Mouse (Mus musculus) erythroid progenitor cell, adult 5-6 weeks (primary cell): ENCODE results near the gene Chst3. TPM values are rescaled to one million over a fixed set of nuclear protein-coding genes. Genes with fewer than 3 reads are reported as not detected.
"Not testable (repeated sequence)": the region's sequence is repeated elsewhere in the genome, so short reads cannot be mapped to it uniquely, and the experiment has no call there.

ENCODE experiments used
- ATAC-seq: replicated peaks from 2 replicates; pipeline ENCODE4 v1.8.0; 2016; ENCODE audit warnings: moderate number of reproducible peaks, mild to moderate bottlenecking, moderate TSS enrichment, inconsistent platforms; ENCODE audit not compliant: poor library complexity, low FRiP score, severe bottlenecking
- total RNA-seq, 2 experiments: library from RNA; stranded (forward) in 1 of 2; stranded (reverse) in 1 of 2; fragments of 150-400 nt in 1 of 2; fragments of 186-747, 209-891 nt in 1 of 2; gene quantifications; 2 replicates each; pipeline versions ENCODE4 v1.2.3 to v1.2.4; 2015 to 2017; ENCODE audit warnings: low replicate concordance in 2 of 2

Gene Chst3
- total RNA-seq (2015; ENCODE audit: low replicate concordance) = 6.7 and 8.6 TPM in 2 replicates
- total RNA-seq (2017; ENCODE audit: low replicate concordance) = 2.6 and 3.9 TPM in 2 replicates

DNA sequence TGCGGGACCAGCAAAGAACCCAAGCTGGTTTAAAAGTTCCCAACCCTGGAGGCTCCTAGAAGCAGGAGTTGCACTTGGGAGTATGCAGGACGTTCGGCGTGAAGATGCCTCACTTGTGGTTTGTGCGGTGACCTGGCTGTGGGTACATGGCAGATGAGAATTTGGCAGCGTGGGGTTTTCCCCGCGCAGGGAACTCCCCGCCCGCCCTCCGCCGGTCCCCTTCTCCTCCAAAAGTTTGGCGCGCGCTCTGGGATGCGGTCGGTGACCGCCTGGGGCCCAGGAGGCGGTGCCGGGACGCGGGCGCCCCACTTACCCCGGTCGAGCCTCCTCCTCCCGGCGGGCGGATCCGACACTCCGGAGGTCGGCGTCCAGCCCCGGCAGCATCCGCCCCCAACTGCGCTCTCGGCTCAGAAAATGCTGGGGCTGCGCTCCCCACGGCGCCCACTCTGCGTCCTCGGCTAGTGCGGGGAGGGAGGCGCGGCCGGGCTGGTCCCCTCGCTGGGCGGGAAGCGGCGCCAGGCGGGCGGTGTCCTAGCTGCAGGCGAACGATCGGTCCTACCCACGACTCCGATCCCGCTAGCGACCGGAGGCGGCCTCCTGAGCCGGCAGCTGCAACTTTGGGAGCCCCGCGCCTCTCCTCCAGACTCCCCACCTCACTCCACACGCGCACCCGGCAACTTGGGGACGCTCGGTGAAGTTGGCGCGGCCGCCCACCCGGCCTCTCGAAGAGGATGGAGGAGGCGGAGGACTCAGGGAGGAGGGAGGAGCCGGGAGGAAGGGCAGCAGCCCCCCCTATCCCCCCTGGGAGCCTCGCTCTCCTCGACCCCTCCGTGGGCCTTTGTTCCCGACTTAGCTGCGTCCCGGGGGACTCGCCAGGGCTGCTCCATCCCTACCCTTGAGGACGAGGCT, at the start of gene Chst3:
TSS of gene Chst3 (minus strand) at position 670 of the 909 bp plus-strand sequence.
- no peak for ATAC-seq

GRCm38 (mm10) chr10:60268738-60269137, 49.7 kb upstream of the Chst3 start:
- no peak for ATAC-seq

GRCm38 (mm10) chr10:60266842-60267401, 47.9 kb upstream of the Chst3 start:
- ATAC-seq = no peak

GRCm38 (mm10) chr10:60265252-60265651, 46.2 kb upstream of the Chst3 start:
- ATAC-seq = no peak

GRCm38 (mm10) chr10:60263351-60263750, 44.3 kb upstream of the Chst3 start:
- no peak for ATAC-seq

DNA sequence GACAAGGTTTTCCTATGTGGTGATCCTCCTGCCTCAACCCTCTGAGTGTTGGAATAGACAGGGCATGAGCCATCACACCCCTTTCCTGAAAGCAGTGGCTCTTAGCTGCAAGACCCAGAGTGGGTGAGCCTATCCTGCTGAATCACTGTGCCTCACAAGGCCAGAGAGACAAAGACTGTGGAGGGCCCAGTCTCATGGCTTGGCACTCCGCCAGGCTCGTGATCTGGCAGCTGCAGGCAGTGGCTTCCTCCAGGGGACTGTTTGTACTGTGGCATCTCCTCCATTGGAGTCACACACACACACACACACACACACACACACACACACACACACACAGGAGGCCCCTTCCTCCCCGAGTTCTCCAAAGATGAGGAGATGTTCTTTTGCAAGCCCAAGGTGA, 43.3 kb upstream of the Chst3 start:
- ATAC-seq = no peak

DNA sequence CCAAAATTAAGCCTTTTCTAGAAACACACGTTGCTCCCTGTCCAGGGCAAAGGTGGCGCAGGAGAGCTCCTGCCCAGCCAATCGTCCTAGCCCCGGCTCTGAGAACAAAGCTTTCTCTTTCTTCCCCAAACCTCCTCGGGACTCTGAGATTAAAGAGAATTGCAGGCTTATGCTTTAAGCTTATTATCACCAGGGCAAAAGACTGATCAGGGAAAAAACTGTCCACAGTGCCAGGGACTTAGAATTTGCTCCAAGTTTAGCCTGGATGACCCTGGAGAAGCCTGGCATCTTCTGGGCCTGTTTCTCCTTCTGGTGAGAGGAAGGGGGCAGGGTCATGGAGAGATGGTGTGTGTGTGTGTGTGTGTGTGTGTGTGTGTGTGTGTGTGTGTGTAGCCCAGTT, 42.5 kb upstream of the Chst3 start:
- no peak for ATAC-seq

- no peak for ATAC-seq
These were observed 41.7 kb upstream of the Chst3 start for GRCm38 (mm10) chr10:60260557-60261294.

DNA sequence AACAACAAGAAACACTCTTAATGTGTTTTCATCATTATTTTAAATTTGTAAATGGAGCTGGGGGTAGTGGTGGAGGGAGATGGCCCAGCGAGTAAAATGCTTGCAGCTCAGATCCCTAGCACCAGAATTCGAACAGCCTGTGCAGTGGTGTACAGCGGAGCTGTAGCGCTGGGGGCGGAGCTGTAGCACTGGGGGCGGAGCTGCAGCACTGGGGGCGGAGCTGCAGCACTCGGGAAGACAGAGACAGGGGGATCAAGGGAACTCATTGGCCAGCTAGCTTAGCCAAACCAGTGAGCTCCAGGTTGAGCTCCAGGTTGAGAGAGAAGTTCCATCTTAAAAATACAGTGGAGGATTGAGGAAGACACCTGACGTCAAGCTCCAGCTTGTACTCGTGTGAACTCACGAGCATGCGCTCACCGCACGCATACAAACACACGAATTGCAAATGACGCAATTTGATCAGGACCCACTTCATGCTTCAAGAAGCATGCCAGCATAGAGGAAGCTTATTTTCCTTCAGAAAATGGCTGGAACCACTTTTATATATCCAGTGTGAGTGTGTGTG, 38.3 kb upstream of the Chst3 start:
- ATAC-seq = 0 out of 2 replicates have a peak, but pooled peaks have one; percentile 36

DNA sequence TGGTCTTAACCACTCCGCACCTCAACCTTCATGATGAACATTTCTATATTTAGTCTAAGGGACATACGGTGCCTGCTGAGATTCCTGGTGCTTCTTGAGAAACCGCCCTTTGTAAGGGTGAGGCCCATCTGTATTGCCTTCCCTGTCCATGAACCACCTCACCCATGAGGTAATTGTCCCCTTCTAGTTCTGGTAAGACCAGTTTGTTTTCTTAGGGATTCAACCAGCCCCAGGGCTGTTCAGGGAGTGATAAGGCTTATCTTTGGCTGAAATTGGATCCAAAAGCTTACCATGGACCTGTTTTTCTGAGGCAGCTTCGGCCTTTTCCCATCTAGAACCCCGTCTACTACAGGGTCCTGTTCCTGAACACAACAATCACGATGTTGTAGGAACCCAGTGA, 37.0 kb upstream of the Chst3 start:
- no peak for ATAC-seq

- ATAC-seq = no peak
These were observed 33.5 kb upstream of the Chst3 start for GRCm38 (mm10) chr10:60252606-60253005.

DNA sequence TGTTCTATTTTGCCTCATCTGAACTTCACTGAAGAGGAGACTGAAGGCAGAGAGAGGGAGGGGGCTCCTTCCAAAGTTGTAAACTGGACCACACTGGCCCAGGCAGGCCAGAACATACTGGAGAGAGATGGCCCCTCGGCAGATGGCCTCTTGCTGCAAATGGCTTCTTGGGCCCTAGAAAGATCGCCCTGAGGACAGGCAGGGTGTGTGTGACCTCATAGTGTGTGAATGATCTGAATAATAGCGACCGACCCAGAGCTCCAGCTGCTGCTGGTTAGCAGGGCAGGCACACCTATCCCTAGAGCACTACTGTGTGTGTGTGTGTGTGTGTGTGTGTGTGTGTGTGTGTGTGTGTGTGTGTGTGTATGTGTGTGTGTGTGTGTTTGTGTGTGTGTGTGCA, 33.1 kb upstream of the Chst3 start:
- ATAC-seq = no peak

- no peak for ATAC-seq
These were observed 31.4 kb upstream of the Chst3 start for GRCm38 (mm10) chr10:60250426-60250965.

GRCm38 (mm10) chr10:60248345-60248744, 29.3 kb upstream of the Chst3 start:
- ATAC-seq = not testable (repeated sequence)

GRCm38 (mm10) chr10:60246519-60246918, 27.5 kb upstream of the Chst3 start:
- peak; percentile 50 for ATAC-seq

GRCm38 (mm10) chr10:60245635-60246034, 26.6 kb upstream of the Chst3 start:
- ATAC-seq = no peak

DNA sequence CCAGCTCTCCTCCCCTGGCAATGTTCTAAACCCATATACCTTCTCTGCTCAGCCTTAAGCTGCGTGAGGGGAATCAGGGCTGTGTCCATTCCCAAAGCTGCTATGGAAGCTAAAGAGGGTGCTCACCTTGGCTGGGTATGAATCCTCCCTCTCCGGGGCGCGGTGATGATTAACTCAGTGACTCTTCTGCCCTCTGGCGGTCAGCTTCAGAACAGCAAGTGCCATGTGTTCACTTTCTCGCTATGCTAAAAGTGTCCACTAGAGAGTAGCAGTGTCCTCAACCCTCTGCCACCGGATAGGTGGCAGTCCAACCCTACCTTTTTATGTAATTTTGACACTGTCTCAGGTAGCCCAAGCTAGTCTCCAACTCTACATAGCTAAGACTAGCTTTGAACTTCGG, 26.0 kb upstream of the Chst3 start:
- ATAC-seq = peak; percentile 91

DNA sequence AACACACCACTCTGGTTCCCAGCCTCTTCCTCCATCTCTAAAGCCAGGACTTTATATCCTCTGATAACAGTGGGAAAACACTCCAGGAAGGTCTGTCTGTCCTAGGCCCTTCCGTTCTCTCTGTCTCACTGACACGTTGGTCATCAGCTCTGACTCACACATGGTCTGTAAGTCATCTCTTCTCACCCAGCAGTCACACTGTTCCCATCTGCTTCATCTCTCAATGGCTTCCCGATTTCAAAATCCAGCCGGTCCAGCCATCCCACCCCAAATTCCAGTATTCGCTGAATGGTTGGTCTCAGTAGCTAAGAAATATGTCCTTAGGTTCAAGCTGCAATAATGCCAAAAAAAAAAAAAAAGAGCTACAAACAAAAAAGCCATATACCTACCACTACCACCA, 24.9 kb upstream of the Chst3 start:
- ATAC-seq = no peak

GRCm38 (mm10) chr10:60240416-60240815, 21.4 kb upstream of the Chst3 start:
- ATAC-seq = no peak
